In genomic region chr2:29025284-29025683, GRCm38 (mm10) we compare ENCODE assay signal across 13 mouse cellular contexts. TPM values are rescaled to one million over a fixed set of nuclear protein-coding genes. Genes with fewer than 3 reads are reported as not detected.
DNase-seq lines count a peak whose midpoint lies in the region; TF ChIP-seq lines count a peak whose summit lies in the region.
"Had no signal": no experiment of that assay in that cellular context is flagged by ENCODE, and none has a peak within 500 bp of the region (broad histone marks: within the 10 kb centered on the region; RNA-seq: fewer than 3 reads in every experiment).

No protein-coding gene starts in this region.

- H3K36me3 ChIP-seq in limb, embryonic 10.5 days = no peaks in the 10 kb centered on the region
- H3K36me3 ChIP-seq: limb, embryonic 12.5 days had no signal

- peak; percentile 9 to 15 for DNase-seq in cerebellum, postnatal 14 days
- no peak for DNase-seq in cerebellum, adult 9-11 months
- peak; percentile 79 for DNase-seq in right cerebral cortex, adult 18-20 months
- DNase-seq in right cerebral cortex, postnatal 4 days = no peak
- peak; percentile 21 to 47 for DNase-seq in left cerebral cortex, adult 2 months (ENCODE audit: extremely low spot score in 1 of 2, low spot score in 2 of 2)
- DNase-seq in gastrocnemius, adult 8-10 months (ENCODE audit: low spot score in 2 of 2) = no peak
- DNase-seq in kidney, adult 8-10 months = no peak
- no peak for DNase-seq in limb, embryonic 10.5 days (ENCODE audit: low spot score)
- DNase-seq: B cell, adult 2 months; cerebellum, adult 2 months; lung, postnatal 14 days had no signal

- H3K9me3 ChIP-seq in limb, embryonic 10.5 days (replicated peaks) = no peaks in the 10 kb centered on the region
- H3K9me3 ChIP-seq: limb, embryonic 12.5 days had no signal

- no peak for TF ChIP-seq CTCF in left cerebral cortex, adult 2 months (IDR thresholded peaks at IDR 0.05)

- H3K27ac ChIP-seq in left cerebral cortex, adult 2 months = no peak overlapping the region
- no peak overlapping the region for H3K27ac ChIP-seq in limb, embryonic 10.5 days
- H3K27ac ChIP-seq: limb, embryonic 12.5 days had no signal

- peaks cover 61% of the 10 kb centered on the region for H3K27me3 ChIP-seq in limb, embryonic 10.5 days (ENCODE audit: low read depth, poor library complexity, severe bottlenecking)

- H3K4me1 ChIP-seq in limb, embryonic 10.5 days = no peaks in the 10 kb centered on the region

- H3K4me3 ChIP-seq in left cerebral cortex, adult 2 months = no peak overlapping the region
- H3K4me3 ChIP-seq in limb, embryonic 10.5 days = no peak overlapping the region
- H3K4me3 ChIP-seq: limb, embryonic 12.5 days had no signal

- 89% methylated on average over 5 of the region's 5 CpGs for WGBS in limb, embryonic 10.5 days

- intact Hi-C loops in left cerebral cortex, adult 2 months (cut with DNase I) = no loop called here

RNA-seq across cellular contexts. Expression of gene Cfap77, which starts 29.6 kb away (rescaled TPM):
- under 1 TPM in 1 of 2 experiments, not detected in 1; 0.47 TPM for total RNA-seq in left cerebral cortex, adult 2 months (2021)
- not detected for total RNA-seq in gastrocnemius, adult 8-10 months (2022)
- polyA plus RNA-seq in limb, embryonic 10.5 days (2016; fragmentation: Nextera tagmentation; extraction: Ambion mirVana) = 0.29 and 0.44 TPM in 2 replicates
- total RNA-seq: heart, postnatal 25 days had no signal

RNA-seq across cellular contexts. Expression of gene Ttf1, which starts 34.8 kb away (rescaled TPM):
- total RNA-seq in left cerebral cortex, adult 2 months (2021) = 10 to 100 TPM; 10.4 to 11.7 TPM
- total RNA-seq in gastrocnemius, adult 8-10 months (2022) = 1 to 10 TPM; 4.3 to 8.5 (median 4.6) TPM
- 10.3 and 12.5 TPM in 2 replicates for polyA plus RNA-seq in limb, embryonic 10.5 days (2016; fragmentation: Nextera tagmentation; extraction: Ambion mirVana)

Comparison
In these comparisons a context has a peak if more than half of its experiments do, and no peak if none do; other contexts are left out.
1. DNase-seq: peak in cerebellum, postnatal 14 days (2 of 2), right cerebral cortex, adult 18-20 months (single experiment) and left cerebral cortex, adult 2 months (2 of 2); none in cerebellum, adult 9-11 months (single experiment), right cerebral cortex, postnatal 4 days (single experiment), gastrocnemius, adult 8-10 months (0 of 2), kidney, adult 8-10 months (0 of 2) and limb, embryonic 10.5 days (single experiment).